Mouse (Mus musculus) kidney, embryonic 14.5 days (tissue): ENCODE measurements around the gene Dmbt1. TPM values are rescaled to one million over a fixed set of nuclear protein-coding genes. Genes with fewer than 3 reads are reported as not detected.
"Not testable (repeated sequence)": the region's sequence is repeated elsewhere in the genome, so short reads cannot be mapped to it uniquely, and the experiment has no call there.

Experiments used
- ATAC-seq: fragments of 200-750 bp; cut with Nextera tagmentation; 2 replicates; pipeline ENCODE4 v1.8.0; 2017; ENCODE audit warnings: moderate number of reproducible peaks, mild to moderate bottlenecking, moderate TSS enrichment, moderate library complexity; ENCODE audit not compliant: low FRiP score, low TSS enrichment
- H3K27ac ChIP-seq: fragments of 300-500 bp; sonication (generic); 2 replicates; pipeline ENCODE4 v1.5.1; 2014; ENCODE audit warnings: low read depth, mild to moderate bottlenecking, low read length, moderate library complexity, mixed read lengths
- H3K27me3 ChIP-seq: fragments of 300-500 bp; sonication (generic); 2 replicates; pipeline ENCODE4 v1.6.1; 2014; ENCODE audit warnings: mild to moderate bottlenecking, low read length; ENCODE audit not compliant: control insufficient read depth, insufficient read depth
- H3K36me3 ChIP-seq: fragments of 300-500 bp; sonication (generic); 2 replicates; pipeline ENCODE4 v1.6.1; 2014; ENCODE audit warnings: low read length, mixed read lengths; ENCODE audit not compliant: control insufficient read depth, insufficient read depth
- H3K4me1 ChIP-seq: fragments of 300-500 bp; sonication (generic); 2 replicates; pipeline ENCODE4 v1.6.1; 2014; ENCODE audit warnings: low read length, mixed read lengths; ENCODE audit not compliant: control insufficient read depth, insufficient read depth
- H3K4me2 ChIP-seq: fragments of 300-500 bp; sonication (generic); replicated peaks from 2 replicates; pipeline ENCODE4 v1.6.1; 2014; ENCODE audit warnings: low read depth, mild to moderate bottlenecking, low read length
- H3K4me3 ChIP-seq: fragments of 300-500 bp; sonication (generic); 2 replicates; pipeline ENCODE4 v1.5.1; 2014; ENCODE audit warnings: mild to moderate bottlenecking, low read length
- H3K9ac ChIP-seq: fragments of 300-500 bp; sonication (generic); 2 replicates; pipeline ENCODE4 v1.6.1; 2014; ENCODE audit warnings: low read depth, mild to moderate bottlenecking, low read length, moderate library complexity
- H3K9me3 ChIP-seq: fragments of 300-500 bp; sonication (generic); 2 replicates; pipeline ENCODE4 v1.6.1; 2016; ENCODE audit warnings: low read length; ENCODE audit not compliant: control insufficient read depth
- WGBS: fragments of 180-500 bp; shearing (Covaris S2); extraction: QIAGEN DNeasy Blood & Tissue Kit; methylation state at CpG from one replicate; pipeline ENCODE4 v1.1.7; 2014; 5-methylcytosine and 5-hydroxymethylcytosine counted together
- polyA plus RNA-seq: library from polyadenylated mRNA; unstranded; fragments of >200 nt; fragmentation: Nextera tagmentation; extraction: Ambion mirVana; gene quantifications from 2 replicates; pipeline ENCODE4 v1.2.1, GENCODE M21; 2014

Dmbt1 gene
- polyA plus RNA-seq, 1 experiment from 2014 or later = not detected

DNA sequence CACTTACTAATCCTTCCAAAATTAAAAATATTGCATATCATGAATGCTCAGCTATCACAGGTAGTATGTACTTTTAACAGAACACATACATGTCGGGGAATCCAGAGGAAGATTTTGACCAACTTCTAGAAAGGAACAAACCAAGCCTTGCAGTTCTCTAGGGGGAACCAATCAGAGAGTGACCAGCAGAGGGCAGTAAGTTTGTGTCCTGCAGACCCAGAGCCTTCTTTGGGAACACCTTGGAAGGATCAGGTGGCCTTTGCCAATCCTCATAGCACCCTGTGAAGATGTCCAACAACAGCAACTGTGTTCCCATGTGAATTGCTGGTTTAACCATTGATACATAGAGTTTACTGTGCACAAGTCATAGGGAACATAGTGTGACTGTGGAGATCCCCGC, 30.7 kb downstream of the Dmbt1 start:
- Histone ChIP-seq H3K27me3 (no peaks in the 10 kb centered on the region), H3K4me2 (no peak overlapping the region), H3K36me3 (no peaks in the 10 kb centered on the region), H3K9ac (no peak overlapping the region), H3K4me3 (no peak overlapping the region), H3K9me3 (no peaks in the 10 kb centered on the region), H3K27ac (no peak overlapping the region), H3K4me1 (no peaks in the 10 kb centered on the region)
- WGBS = 79% methylated on average over 2 of the region's 2 CpGs
- no peak for ATAC-seq

DNA sequence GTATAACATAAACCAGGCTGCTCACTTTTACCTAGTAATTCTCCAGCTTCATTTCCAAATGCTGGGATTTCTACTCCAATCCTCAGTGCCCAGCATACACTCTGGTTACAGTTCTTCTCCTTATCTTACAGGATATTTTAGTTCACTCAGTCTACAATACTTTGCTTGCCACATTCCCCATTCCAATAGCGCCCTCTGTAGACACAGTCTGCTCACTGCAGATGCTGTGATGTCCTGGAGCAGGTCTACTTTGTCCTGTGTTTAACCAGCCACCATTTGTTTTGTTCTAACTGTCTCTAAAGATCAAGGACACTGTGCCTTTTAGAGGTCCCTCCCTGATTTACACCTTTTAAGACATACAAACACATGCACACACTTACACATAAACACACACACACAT, 36.3 kb downstream of the Dmbt1 start:
- not testable (repeated sequence) for H3K4me2 ChIP-seq, H3K36me3 ChIP-seq, H3K27me3 ChIP-seq, H3K9me3 ChIP-seq, ATAC-seq, H3K4me1 ChIP-seq, H3K27ac ChIP-seq, H3K9ac ChIP-seq, H3K4me3 ChIP-seq
- 0% methylated on average over 1 of the region's 1 CpGs for WGBS

DNA sequence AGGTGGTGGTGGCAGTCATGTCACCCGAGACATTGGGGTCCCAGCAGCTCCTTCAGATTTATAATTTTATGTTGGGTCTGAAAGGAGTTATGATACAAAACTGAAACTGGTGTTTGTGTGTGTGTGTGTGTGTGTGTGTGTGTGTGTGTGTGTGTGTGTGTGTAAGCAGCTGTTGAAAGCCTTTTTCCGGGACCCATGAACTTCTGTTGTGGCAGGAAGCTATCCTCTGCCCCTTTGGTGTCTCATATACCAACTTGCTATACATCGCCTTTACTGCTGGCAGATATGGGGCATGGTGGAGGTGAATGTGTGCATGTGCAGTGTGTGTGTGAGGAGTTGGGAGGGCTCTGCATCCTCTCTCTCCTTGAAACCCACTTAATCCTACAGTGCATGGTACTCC, 41.6 kb downstream of the Dmbt1 start:
- WGBS = 87% methylated on average over 3 of the region's 3 CpGs
- ATAC-seq, H3K4me3 ChIP-seq, H3K36me3 ChIP-seq, H3K27me3 ChIP-seq, H3K27ac ChIP-seq, H3K4me2 ChIP-seq, H3K9ac ChIP-seq, H3K4me1 ChIP-seq, H3K9me3 ChIP-seq: not testable (repeated sequence)

DNA sequence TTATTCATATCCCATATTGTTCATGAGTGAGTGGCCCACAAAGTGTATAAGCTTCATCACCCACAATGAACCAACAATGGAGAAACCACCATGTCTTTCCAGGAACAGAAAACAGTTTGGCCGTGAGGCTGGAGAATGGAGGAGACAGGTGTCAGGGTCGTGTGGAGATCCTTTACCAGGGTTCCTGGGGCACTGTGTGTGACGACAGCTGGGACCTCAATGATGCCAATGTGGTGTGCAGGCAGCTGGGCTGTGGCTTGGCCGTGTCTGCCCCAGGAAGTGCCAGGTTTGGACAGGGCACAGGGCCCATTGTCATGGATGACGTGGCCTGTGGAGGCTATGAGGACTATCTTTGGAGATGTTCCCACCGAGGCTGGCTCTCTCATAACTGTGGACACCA, 42.2 kb downstream of the Dmbt1 start:
- not testable (repeated sequence) for H3K4me1 ChIP-seq, H3K9me3 ChIP-seq, H3K27me3 ChIP-seq, H3K9ac ChIP-seq, H3K4me2 ChIP-seq, ATAC-seq, H3K27ac ChIP-seq, H3K36me3 ChIP-seq, H3K4me3 ChIP-seq
- 75% methylated on average over 6 of the region's 6 CpGs for WGBS

DNA sequence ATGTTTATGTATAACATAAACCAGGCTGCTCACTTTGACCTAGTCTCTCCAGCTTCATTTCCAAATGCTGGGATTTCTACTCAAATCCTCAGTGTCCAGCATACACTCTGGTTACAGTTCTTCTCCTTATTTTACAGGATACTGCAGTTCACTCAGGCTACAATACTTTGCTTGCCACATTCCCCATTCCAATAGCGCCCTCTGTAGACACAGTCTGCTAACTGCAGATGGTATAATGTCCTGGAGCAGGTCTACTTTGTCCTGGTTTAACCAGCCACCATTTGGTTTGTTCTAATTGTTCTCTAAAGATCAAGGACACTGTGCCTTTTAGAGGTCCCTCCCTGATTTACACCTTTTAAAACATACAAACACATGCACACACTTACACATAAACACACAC, 44.1 kb downstream of the Dmbt1 start:
- no peak overlapping the region for H3K9ac ChIP-seq
- WGBS = 4% methylated on average over 1 of the region's 1 CpGs
- no peak overlapping the region for H3K27ac ChIP-seq
- H3K4me1 ChIP-seq = no peaks in the 10 kb centered on the region
- no peaks in the 10 kb centered on the region for H3K27me3 ChIP-seq
- H3K4me2 ChIP-seq = no peak overlapping the region
- no peaks in the 10 kb centered on the region for H3K9me3 ChIP-seq
- H3K36me3 ChIP-seq = no peaks in the 10 kb centered on the region
- no peak overlapping the region for H3K4me3 ChIP-seq
- no peak for ATAC-seq

DNA sequence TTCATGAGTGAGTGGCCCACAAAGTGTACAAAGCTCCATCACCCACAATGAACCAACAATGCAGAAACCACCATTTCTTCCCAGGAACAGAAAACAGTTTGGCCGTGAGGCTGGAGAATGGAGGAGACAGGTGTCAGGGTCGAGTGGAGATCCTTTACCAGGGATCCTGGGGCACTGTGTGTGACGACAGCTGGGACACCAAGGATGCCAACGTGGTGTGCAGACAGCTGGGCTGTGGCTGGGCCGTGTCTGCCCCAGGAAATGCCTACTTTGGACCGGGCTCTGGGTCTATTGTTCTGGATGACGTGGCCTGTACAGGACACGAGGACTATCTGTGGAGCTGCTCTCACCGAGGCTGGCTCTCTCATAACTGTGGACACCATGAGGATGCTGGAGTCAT, 50.5 kb downstream of the Dmbt1 start:
- not testable (repeated sequence) for H3K4me2 ChIP-seq, H3K27ac ChIP-seq, ATAC-seq, H3K27me3 ChIP-seq, H3K9me3 ChIP-seq, H3K4me3 ChIP-seq, H3K4me1 ChIP-seq, H3K36me3 ChIP-seq, H3K9ac ChIP-seq
- WGBS = 84% methylated on average over 9 of the region's 9 CpGs

DNA sequence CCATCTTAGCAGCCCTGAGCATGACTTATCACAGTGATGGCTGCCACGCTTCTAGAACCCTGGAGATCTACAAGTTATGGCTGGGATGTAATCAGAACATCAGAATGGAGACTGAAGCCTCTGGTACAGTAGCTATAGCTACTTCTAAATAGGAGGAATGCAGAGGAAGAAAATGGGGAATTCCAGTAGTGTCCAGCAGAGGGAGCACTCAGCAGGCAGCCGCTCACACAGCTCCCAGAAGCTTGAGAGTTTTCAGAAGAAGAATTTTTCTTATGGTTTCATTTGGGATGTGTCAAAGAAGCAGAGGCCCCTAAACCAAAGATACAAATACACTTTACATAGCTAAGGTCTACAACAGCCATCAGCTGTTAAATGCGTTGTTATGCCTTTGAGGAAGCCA, 80.6 kb downstream of the Dmbt1 start:
- ATAC-seq = no peak
- H3K9me3 ChIP-seq = no peaks in the 10 kb centered on the region
- no peak overlapping the region for H3K4me2 ChIP-seq
- no peaks in the 10 kb centered on the region for H3K4me1 ChIP-seq
- no peak overlapping the region for H3K4me3 ChIP-seq
- H3K27ac ChIP-seq = no peak overlapping the region
- 25% methylated on average over 3 of the region's 3 CpGs for WGBS
- no peaks in the 10 kb centered on the region for H3K36me3 ChIP-seq
- no peak overlapping the region for H3K9ac ChIP-seq
- no peaks in the 10 kb centered on the region for H3K27me3 ChIP-seq

DNA sequence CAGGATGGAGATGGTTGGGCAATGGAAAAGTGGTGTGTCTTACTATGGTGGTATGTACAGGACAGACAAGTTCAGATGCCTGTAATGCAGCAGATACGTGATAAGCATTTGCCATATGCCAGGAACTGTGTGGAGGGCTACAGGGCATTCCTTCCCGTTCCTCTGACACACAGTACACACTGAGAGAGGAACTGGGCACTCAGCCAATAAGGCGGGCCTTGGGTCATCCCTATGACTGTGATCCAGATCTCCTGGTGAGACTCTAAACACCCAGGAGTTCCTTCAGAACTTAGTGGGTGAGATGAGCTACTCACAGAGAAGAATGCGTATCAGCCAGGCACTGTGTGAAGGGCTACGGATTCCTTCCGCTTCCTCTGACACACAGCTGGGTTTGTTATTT, 81.8 kb downstream of the Dmbt1 start:
- Histone ChIP-seq H3K27me3 (no peaks in the 10 kb centered on the region), H3K4me1 (no peaks in the 10 kb centered on the region), H3K9ac (no peak overlapping the region), H3K27ac (no peak overlapping the region), H3K36me3 (no peaks in the 10 kb centered on the region), H3K4me3 (no peak overlapping the region), H3K9me3 (no peaks in the 10 kb centered on the region), H3K4me2 (no peak overlapping the region)
- no peak for ATAC-seq
- WGBS = 73% methylated on average over 6 of the region's 6 CpGs

DNA sequence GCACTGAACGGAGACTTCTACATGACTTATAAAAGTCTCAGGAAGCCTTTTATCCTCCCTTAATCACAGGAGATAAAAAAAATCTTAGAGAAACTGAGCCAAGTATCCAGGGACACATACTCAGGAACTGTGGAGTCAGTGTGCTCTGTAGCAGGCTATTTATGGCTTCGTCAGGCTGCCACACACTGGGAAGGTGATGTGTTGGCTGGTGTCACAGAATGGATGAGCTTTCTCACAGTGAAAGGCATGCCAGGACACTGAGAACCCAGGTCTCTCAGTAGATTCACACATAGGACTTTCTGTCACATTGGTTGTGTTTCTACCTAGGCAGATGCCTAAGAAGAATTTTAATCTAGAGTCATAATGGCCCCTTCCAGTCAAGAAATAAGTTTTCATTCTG, 82.6 kb downstream of the Dmbt1 start:
- no peaks in the 10 kb centered on the region for H3K27me3 ChIP-seq
- no peak overlapping the region for H3K9ac ChIP-seq
- no peak overlapping the region for H3K27ac ChIP-seq
- H3K4me1 ChIP-seq = no peaks in the 10 kb centered on the region
- WGBS = 75% methylated on average over 2 of the region's 2 CpGs
- ATAC-seq = no peak
- H3K9me3 ChIP-seq = no peaks in the 10 kb centered on the region
- H3K4me3 ChIP-seq = no peak overlapping the region
- H3K36me3 ChIP-seq = no peaks in the 10 kb centered on the region
- no peak overlapping the region for H3K4me2 ChIP-seq
